25 mouse cellular contexts compared by ENCODE assay signal in the genomic region with DNA sequence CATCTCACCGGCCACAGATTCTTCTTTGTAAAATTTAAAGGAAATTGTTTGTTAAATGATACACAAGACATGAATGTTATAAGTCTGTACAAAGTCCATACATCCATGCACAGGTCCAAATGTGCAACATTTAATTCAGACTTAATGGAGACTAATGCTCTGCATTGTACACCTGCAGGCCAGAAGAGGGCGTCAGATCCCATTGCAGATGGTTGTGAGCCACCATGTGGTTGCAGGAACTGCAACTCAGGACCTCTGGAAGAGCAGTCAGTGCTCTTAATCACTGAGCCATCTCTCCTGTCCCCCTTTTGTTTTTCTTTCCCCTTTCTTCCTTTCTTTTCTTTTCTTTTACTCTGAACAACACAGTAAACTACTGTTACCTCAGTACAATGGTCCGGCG. TPM values are rescaled to one million over a fixed set of nuclear protein-coding genes. Genes with fewer than 3 reads are reported as not detected.
A peak's percentile ranks its signal among the peaks of the same experiment; 100 is the strongest.
DNase-seq lines count a peak whose midpoint lies in the region; ATAC-seq and TF ChIP-seq lines count a peak whose summit lies in the region.
"Had no signal": no experiment of that assay in that cellular context is flagged by ENCODE, and none has a peak within 500 bp of the region (broad histone marks: within the 10 kb centered on the region; RNA-seq: fewer than 3 reads in every experiment).

No protein-coding gene starts in this region.

- no peak for TF ChIP-seq RAD21 in MEL (IDR thresholded peaks at IDR 0.05; ENCODE audit: low read depth, low read length)

- no peaks in the 10 kb centered on the region for H3K79me2 ChIP-seq in MEL (ENCODE audit: control insufficient read depth, insufficient read depth, low read length, poor library complexity)

- ATAC-seq in midbrain, postnatal 0 days (ENCODE audit: low FRiP score): no peak
- ATAC-seq in midbrain, embryonic 16.5 days: no peak
- ATAC-seq in stomach, postnatal 0 days (ENCODE audit: low FRiP score, low TSS enrichment): no peak
- ATAC-seq: hindbrain, embryonic 16.5 days; intestine, embryonic 16.5 days; midbrain, embryonic 13.5 days had no signal

- no peak overlapping the region for H3K4me3 ChIP-seq in layer of hippocampus, adult 2 months
- H3K4me3 ChIP-seq in midbrain, postnatal 0 days (ENCODE audit: low read depth, low read length): no peak overlapping the region
- no peak overlapping the region for H3K4me3 ChIP-seq in midbrain, embryonic 16.5 days (ENCODE audit: low read depth, low read length)
- H3K4me3 ChIP-seq in MEL (ENCODE audit: control insufficient read depth in 1 of 2, insufficient read depth in 1 of 2, low read depth in 2 of 2, low read length in 2 of 2): no peak overlapping the region
- H3K4me3 ChIP-seq in stomach, postnatal 0 days (ENCODE audit: low read depth, low read length): no peak overlapping the region
- H3K4me3 ChIP-seq: erythroblast, embryonic 14.5 days; hindbrain, embryonic 10.5 days; limb, embryonic 13.5 days; liver, embryonic 13.5 days; lung, embryonic 15.5 days; midbrain, embryonic 13.5 days; neural tube, embryonic 15.5 days had no signal

- H3K27ac ChIP-seq in layer of hippocampus, adult 2 months: no peak overlapping the region
- no peak overlapping the region for H3K27ac ChIP-seq in midbrain, postnatal 0 days (ENCODE audit: low read depth, low read length)
- no peak overlapping the region for H3K27ac ChIP-seq in midbrain, embryonic 16.5 days (ENCODE audit: low read length)
- no peak overlapping the region for H3K27ac ChIP-seq in MEL (ENCODE audit: control insufficient read depth, low read depth, low read length)
- no peak overlapping the region for H3K27ac ChIP-seq in stomach, postnatal 0 days (replicated peaks)
- H3K27ac ChIP-seq: hindbrain, embryonic 10.5 days; limb, embryonic 13.5 days; liver, embryonic 13.5 days; lung, embryonic 15.5 days; macrophage; midbrain, embryonic 13.5 days; neural tube, embryonic 15.5 days had no signal

- TF ChIP-seq CTCF in layer of hippocampus, adult 2 months (conservative IDR thresholded peaks at IDR 0.05): peak; percentile 45
- peak; percentile 47 for TF ChIP-seq CTCF in midbrain, postnatal 0 days (IDR thresholded peaks at IDR 0.05)
- peak in 2 of 3 experiments; percentile 3 to 37; a peak in 2 of 6 replicates for TF ChIP-seq CTCF in MEL (IDR thresholded peaks at IDR 0.05 in 2 of 3, conservative IDR thresholded peaks at IDR 0.05 in 1 of 3; ENCODE audit: control insufficient read depth in 1 of 3, insufficient read depth in 1 of 3, low read depth in 2 of 3, low read length in 3 of 3, poor library complexity in 1 of 3, severe bottlenecking in 1 of 3)
- peak; percentile 40 for TF ChIP-seq CTCF in stomach, postnatal 0 days (IDR thresholded peaks at IDR 0.05; ENCODE audit: low read depth)

- H3K36me3 ChIP-seq in midbrain, postnatal 0 days (ENCODE audit: insufficient read depth, low read length): no peaks in the 10 kb centered on the region
- H3K36me3 ChIP-seq in midbrain, embryonic 16.5 days (ENCODE audit: control insufficient read depth, insufficient read depth, low read length): no peaks in the 10 kb centered on the region
- no peaks in the 10 kb centered on the region for H3K36me3 ChIP-seq in MEL (ENCODE audit: control insufficient read depth in 1 of 2, insufficient read depth in 2 of 2, low read length in 2 of 2)
- no peaks in the 10 kb centered on the region for H3K36me3 ChIP-seq in stomach, postnatal 0 days (ENCODE audit: control insufficient read depth, insufficient read depth, low read length)
- H3K36me3 ChIP-seq: hindbrain, embryonic 10.5 days; limb, embryonic 13.5 days; liver, embryonic 13.5 days; lung, embryonic 15.5 days; midbrain, embryonic 13.5 days; neural tube, embryonic 15.5 days had no signal

- no peak for TF ChIP-seq EP300 in MEL (IDR thresholded peaks at IDR 0.05; ENCODE audit: low read depth in 1 of 2, low read length in 2 of 2)
- TF ChIP-seq EP300 in stomach, postnatal 0 days (optimal IDR thresholded peaks at IDR 0.05): no peak

- no peaks in the 10 kb centered on the region for H3K27me3 ChIP-seq in midbrain, postnatal 0 days (ENCODE audit: insufficient read depth, low read length)
- no peaks in the 10 kb centered on the region for H3K27me3 ChIP-seq in midbrain, embryonic 16.5 days (ENCODE audit: control insufficient read depth, insufficient read depth, low read depth, low read length)
- no peaks in the 10 kb centered on the region; a peak in 1 of 4 replicates for H3K27me3 ChIP-seq in MEL (ENCODE audit: control insufficient read depth in 1 of 2, insufficient read depth in 2 of 2, low read length in 2 of 2)
- no peaks in the 10 kb centered on the region for H3K27me3 ChIP-seq in stomach, postnatal 0 days (ENCODE audit: control insufficient read depth, insufficient read depth, low read length)
- H3K27me3 ChIP-seq: limb, embryonic 13.5 days; liver, embryonic 13.5 days; lung, embryonic 15.5 days; midbrain, embryonic 13.5 days; neural tube, embryonic 15.5 days had no signal

- H3K4me1 ChIP-seq in midbrain, postnatal 0 days (ENCODE audit: insufficient read depth, low read length): no peaks in the 10 kb centered on the region
- H3K4me1 ChIP-seq in midbrain, embryonic 16.5 days (ENCODE audit: control insufficient read depth, insufficient read depth, low read length): no peaks in the 10 kb centered on the region; the same call in none of the 2 replicates
- no peaks in the 10 kb centered on the region for H3K4me1 ChIP-seq in MEL (ENCODE audit: control insufficient read depth in 1 of 2, insufficient read depth in 2 of 2, low read length in 2 of 2)
- H3K4me1 ChIP-seq in stomach, postnatal 0 days (replicated peaks; ENCODE audit: control insufficient read depth, insufficient read depth): no peaks in the 10 kb centered on the region
- H3K4me1 ChIP-seq: hindbrain, embryonic 10.5 days; limb, embryonic 13.5 days; liver, embryonic 13.5 days; lung, embryonic 15.5 days; midbrain, embryonic 13.5 days; neural tube, embryonic 15.5 days had no signal

- H3K4me2 ChIP-seq in midbrain, postnatal 0 days (ENCODE audit: low read depth, low read length, poor library complexity, severe bottlenecking): no peak overlapping the region
- no peak overlapping the region for H3K4me2 ChIP-seq in midbrain, embryonic 16.5 days (ENCODE audit: low read length)
- no peak overlapping the region for H3K4me2 ChIP-seq in stomach, postnatal 0 days (replicated peaks; ENCODE audit: low read depth)
- H3K4me2 ChIP-seq: limb, embryonic 13.5 days; liver, embryonic 13.5 days; lung, embryonic 15.5 days; midbrain, embryonic 13.5 days; neural tube, embryonic 15.5 days had no signal

- no peak overlapping the region for H3K9ac ChIP-seq in midbrain, postnatal 0 days (replicated peaks; ENCODE audit: low read length, poor library complexity, severe bottlenecking)
- no peak overlapping the region for H3K9ac ChIP-seq in midbrain, embryonic 16.5 days (ENCODE audit: low read depth, low read length)
- H3K9ac ChIP-seq in MEL (ENCODE audit: control insufficient read depth, low read depth, low read length, poor library complexity, severe bottlenecking): no peak overlapping the region
- no peak overlapping the region for H3K9ac ChIP-seq in stomach, postnatal 0 days (ENCODE audit: low read length)
- H3K9ac ChIP-seq: limb, embryonic 13.5 days; liver, embryonic 13.5 days; lung, embryonic 15.5 days; midbrain, embryonic 13.5 days; neural tube, embryonic 15.5 days had no signal

- WGBS in midbrain, postnatal 0 days: 74% methylated on average over 4 of the region's 4 CpGs
- WGBS in midbrain, embryonic 16.5 days: 70% methylated on average over 4 of the region's 4 CpGs
- 76% methylated on average over 4 of the region's 4 CpGs for WGBS in stomach, postnatal 0 days

- DNase-seq in layer of hippocampus, adult 2 months (ENCODE audit: low spot score in 2 of 2): no peak
- DNase-seq in layer of hippocampus, postnatal 14 days (ENCODE audit: low spot score in 2 of 2): no peak
- DNase-seq in midbrain, postnatal 0 days (ENCODE audit: low spot score): no peak
- DNase-seq in MEL (ENCODE audit: low read depth, low spot score): no peak
- DNase-seq in stomach, postnatal 0 days (ENCODE audit: low spot score): no peak
- DNase-seq in cerebellum, adult 9-11 months: no peak
- no peak for DNase-seq in spleen, postnatal 4 days (ENCODE audit: low spot score in 2 of 2)
- DNase-seq: adrenal gland, postnatal 14 days; cerebellum, adult 18-20 months; gastrocnemius, postnatal 14 days; heart, postnatal 14 days; kidney, adult 9 months; kidney, postnatal 25 days; liver, embryonic 13.5 days; spleen, adult 18-20 months had no signal

- no peaks in the 10 kb centered on the region for H3K9me3 ChIP-seq in midbrain, postnatal 0 days (ENCODE audit: low read length)
- H3K9me3 ChIP-seq in midbrain, embryonic 16.5 days (replicated peaks; ENCODE audit: control insufficient read depth, low read length, poor library complexity, severe bottlenecking): no peaks in the 10 kb centered on the region
- H3K9me3 ChIP-seq in MEL (replicated peaks; ENCODE audit: insufficient read depth, low read length): no peaks in the 10 kb centered on the region
- H3K9me3 ChIP-seq in stomach, postnatal 0 days (ENCODE audit: control insufficient read depth, low read length): no peaks in the 10 kb centered on the region
- H3K9me3 ChIP-seq: hindbrain, embryonic 10.5 days; limb, embryonic 13.5 days; liver, embryonic 13.5 days; lung, embryonic 15.5 days; midbrain, embryonic 13.5 days; neural tube, embryonic 15.5 days had no signal

- TF ChIP-seq POLR2A in MEL (IDR thresholded peaks at IDR 0.05; ENCODE audit: control insufficient read depth in 1 of 2, insufficient read depth in 1 of 2, low read depth in 1 of 2, low read length in 2 of 2, poor library complexity in 1 of 2): no peak

TF ChIP-seq in MEL, 35 proteins besides CTCF, POLR2A, EP300 and RAD21 (continues in another document):
- TF ChIP-seq ETS1 (IDR thresholded peaks at IDR 0.05; ENCODE audit: low read depth, low read length) (no peak), HCFC1 (IDR thresholded peaks at IDR 0.05; ENCODE audit: low read depth, low read length) (no peak), RCOR1 (IDR thresholded peaks at IDR 0.05; ENCODE audit: low read depth, low read length) (no peak), TCF12 (IDR thresholded peaks at IDR 0.05; ENCODE audit: low read depth, low read length) (no peak), GABPA (IDR thresholded peaks at IDR 0.05; ENCODE audit: low read depth, low read length) (no peak), MXI1 (IDR thresholded peaks at IDR 0.05; ENCODE audit: low read depth, low read length) (no peak), UBTF (IDR thresholded peaks at IDR 0.05; ENCODE audit: borderline replicate concordance, insufficient read depth, low read depth, low read length) (no peak)

RNA-seq across cellular contexts. Expression of gene Scaf4, which starts 33.5 kb away (rescaled TPM):
- total RNA-seq in layer of hippocampus, adult 2 months (2021): 10 to 100 TPM; 53.8 to 59.4 TPM
- total RNA-seq in layer of hippocampus, postnatal 14 days (2021): 10 to 100 TPM; 46.3 to 51.9 TPM
- 10.7 and 25.5 TPM in 2 replicates for total RNA-seq in midbrain, postnatal 0 days (2014; rRNA removed)
- 16.9 and 17.9 TPM in 2 replicates for polyA plus RNA-seq in midbrain, postnatal 0 days (2015; fragmentation: Nextera tagmentation; extraction: Ambion mirVana)
- polyA plus RNA-seq in midbrain, embryonic 16.5 days (2015; fragmentation: Nextera tagmentation; extraction: Ambion mirVana): 22.6 and 26.6 TPM in 2 replicates
- 12.2 and 12.3 TPM in 2 replicates for total RNA-seq in MEL (2012; rRNA removed)
- polyA plus RNA-seq in MEL (2012; ENCODE audit: insufficient read depth in 1 of 2, insufficient read length in 2 of 2, low read depth in 1 of 2, low replicate concordance in 2 of 2, missing spikeins in 1 of 2): 10 to 100 TPM in 1 of 2 experiments, not detected in 1; 56.2 TPM
- polyA plus RNA-seq in stomach, postnatal 0 days (2015; fragmentation: Nextera tagmentation; extraction: Ambion mirVana): 8.3 and 9.8 TPM in 2 replicates
